Mouse (Mus musculus) ES-Bruce4 (cell line): ENCODE measurements around the gene Rnd2.
"Not testable (repeated sequence)": the region's sequence is repeated elsewhere in the genome, so short reads cannot be mapped to it uniquely, and the experiment has no call there.

ENCODE experiments used
- EP300 ChIP-seq: IDR thresholded peaks from 2 replicates; pipeline ENCODE4 v1.6.1; 2011; ENCODE audit warnings: low read depth, low read length; ENCODE audit not compliant: insufficient read depth
- POLR2A ChIP-seq: IDR thresholded peaks from one replicate; pipeline ENCODE4 v1.8.1; 2011; ENCODE audit warnings: low read length; ENCODE audit not compliant: insufficient read depth

GRCm38 (mm10) chr11:101438006-101438405 is 26.8 kb upstream of the Rnd2 start:
- TF ChIP-seq EP300, POLR2A: not testable (repeated sequence)
